Mouse (Mus musculus) WW6 (cell line): Measurements from ENCODE around the gene Cox7c.

Source experiments
- DNase-seq: peaks from one replicate; pipeline ENCODE4 v3.0.0-alpha.2; 2013; ENCODE audit warnings: low read depth, low spot score

Gene Cox7c

DNA sequence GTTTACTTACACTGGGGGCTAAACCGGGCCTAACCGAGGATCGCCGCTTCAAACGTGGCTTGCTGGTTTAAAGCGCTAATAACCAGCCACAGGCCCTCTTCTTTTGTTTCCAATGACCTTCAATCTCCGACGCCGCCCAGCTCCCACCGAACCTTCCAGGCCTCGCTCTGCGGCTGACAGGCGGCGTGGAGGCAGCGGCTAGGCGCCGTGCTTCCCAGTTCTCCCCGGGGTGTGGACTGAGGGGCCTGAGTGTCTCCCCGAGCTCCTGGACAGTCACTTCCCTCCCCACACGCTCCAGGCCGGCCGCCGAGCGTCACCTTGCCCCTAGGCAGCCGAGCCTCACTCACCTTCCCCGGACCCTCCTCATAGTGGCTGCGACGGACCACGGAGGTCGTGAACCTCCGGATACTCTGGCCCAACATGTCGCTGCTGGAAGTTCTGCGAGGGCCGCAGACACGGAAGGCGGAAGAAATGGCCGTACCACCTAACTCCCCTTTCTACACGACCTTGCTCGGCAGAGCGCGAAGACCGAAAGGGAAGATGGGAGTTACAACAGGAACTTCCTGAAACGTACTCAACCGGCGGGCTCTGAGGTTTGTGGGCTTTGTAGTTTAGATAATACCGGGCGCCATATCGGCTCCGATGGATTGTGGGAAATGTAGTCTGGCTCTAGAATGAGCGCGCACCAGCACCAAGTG lies at the start of gene Cox7c:
TSS of gene Cox7c (minus strand) at position 651 of the 698 bp plus-strand sequence.
- DNase-seq: peak; percentile 74

DNA sequence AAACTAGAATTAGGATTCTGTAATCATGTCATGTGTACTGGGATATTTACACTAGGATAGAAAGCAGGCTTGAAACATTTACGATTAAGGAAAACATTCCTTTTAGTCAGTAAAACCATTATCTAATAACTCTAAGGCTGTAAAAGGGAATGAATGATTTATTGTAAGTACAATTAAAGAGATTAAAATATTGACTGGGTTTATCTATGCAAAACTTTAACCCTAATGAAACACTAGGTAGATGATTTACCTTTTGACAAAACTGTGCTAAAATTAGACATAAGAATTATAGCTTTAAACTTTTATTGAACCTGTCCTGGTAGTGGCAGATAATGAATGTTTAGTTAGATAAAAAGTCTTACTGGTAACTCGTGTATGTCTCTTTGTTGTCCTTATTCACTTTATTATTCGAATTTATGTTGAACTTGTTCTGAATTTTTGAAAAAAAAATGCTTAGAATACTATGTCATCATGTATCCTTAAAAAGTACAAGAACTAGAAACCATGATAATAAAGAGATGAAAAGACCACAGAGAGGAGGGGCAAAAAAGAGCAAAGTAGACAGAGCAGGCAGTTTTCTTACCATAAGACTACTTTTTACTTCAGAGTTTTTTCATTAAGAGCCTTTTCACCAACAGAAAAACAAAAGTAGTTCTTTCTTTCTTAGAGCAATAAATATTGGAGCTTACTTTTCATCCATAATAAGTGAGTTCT lies 21.5 kb upstream of the Cox7c start:
- no peak for DNase-seq

DNA sequence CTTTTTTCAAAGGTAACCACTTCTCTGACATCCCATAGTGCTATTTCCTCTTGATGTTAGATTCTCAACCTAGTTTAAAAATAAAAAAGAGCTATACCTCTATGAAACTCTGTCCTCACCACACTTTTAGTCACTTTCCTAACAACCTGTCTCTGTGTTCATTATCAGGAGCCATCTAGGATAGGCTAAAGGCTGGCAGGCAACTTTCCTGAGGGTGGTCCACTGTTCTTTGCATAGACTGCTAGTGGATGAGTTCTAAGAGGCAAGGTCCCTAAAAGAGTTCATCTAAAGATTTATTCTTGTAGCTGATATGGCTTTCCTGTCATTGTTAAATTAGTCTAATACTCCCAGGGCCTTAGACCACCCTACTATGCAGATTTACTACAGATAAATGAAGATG lies 20.8 kb upstream of the Cox7c start:
- no peak for DNase-seq

DNA sequence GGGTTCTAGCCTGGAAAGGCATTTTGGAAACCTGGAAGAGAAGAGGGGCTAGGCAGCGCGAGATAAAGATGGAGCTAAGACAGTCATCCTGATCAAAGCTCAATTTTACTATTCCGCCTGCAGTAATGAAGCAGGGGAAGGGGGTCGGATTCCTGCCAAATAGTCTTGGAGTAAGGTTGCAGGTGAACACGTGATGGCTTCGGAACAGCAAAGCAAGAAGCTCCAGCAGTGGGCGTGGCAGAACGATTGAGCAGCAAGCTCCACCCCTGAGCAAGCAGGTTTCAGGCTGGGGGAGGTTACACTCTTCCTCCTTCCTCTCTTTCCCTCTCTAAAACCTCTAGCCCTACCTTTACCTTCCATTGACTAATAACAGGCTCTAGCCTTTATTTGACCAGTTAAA lies 7.4 kb upstream of the Cox7c start:
- peak; percentile 59 for DNase-seq

DNA sequence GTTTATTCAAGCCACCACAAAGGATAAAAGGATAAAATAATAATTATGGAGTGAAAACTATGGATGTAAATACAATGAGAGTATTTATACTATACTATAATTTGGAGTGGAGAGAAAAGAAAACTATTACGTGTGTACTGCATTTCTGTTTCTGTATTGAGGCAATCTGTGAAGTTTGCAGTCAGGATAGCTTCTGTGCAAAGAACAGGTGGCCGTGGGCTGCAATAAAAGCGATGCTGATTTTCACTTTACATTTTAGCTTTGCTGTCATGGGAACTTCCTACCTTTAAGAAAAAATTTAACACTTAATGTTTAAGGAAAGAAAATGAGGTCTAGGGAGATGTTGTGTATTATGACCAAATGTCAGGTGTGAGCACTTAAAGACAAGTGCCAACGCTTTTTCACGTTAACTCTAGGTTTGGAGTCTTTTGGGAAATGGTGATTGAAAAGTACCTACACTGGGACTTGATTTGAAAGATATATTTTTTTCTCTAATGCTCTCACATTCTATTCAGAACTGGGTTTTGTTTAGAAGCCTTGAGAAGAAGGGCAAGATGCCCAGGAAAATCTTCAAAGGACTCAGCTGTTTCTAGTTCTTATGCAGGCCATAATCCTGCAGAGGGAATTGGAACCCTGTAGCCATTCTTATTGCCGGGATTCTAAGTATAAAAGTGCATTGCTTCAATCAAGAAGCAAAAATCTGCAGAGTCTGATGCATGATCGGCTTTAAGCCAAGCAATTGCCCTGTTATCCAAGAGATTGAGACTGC lies 41.6 kb downstream of the Cox7c start:
- DNase-seq: no peak
